In the genomic region with DNA sequence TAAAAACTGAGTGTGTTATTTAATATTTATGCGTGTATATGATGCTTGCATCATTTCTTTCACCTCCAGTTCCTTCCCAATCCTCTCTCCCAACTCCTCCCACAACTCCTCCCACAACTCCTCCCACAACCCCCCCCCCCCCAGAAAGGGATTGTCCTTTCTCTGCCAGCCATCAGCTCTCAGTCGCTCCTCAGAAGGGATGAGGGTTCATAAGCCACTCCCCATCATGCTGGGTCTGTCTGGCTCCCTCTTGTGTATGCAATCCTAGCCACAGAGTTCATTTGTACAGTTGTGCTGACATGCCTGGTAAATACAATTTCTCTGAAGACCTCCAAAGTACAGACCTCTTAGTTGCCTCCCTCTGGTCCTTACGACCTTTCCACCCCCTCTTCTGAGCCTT, we compare ENCODE assay signal across 9 mouse cellular contexts. TPM values are rescaled to one million over a fixed set of nuclear protein-coding genes. Genes with fewer than 3 reads are reported as not detected.
DNase-seq lines count a peak whose midpoint lies in the region; ATAC-seq and TF ChIP-seq lines count a peak whose summit lies in the region.
"Had no signal": no experiment of that assay in that cellular context is flagged by ENCODE, and none has a peak within 500 bp of the region (broad histone marks: within the 10 kb centered on the region; RNA-seq: fewer than 3 reads in every experiment).

No protein-coding gene starts in this region.

- 31% methylated on average over 3 of the region's 3 CpGs for WGBS in heart, postnatal 0 days
- 28% methylated on average over 3 of the region's 3 CpGs for WGBS in heart, adult 2 months
- 27% methylated on average over 3 of the region's 3 CpGs for WGBS in hindbrain, embryonic 16.5 days
- WGBS in midbrain, embryonic 16.5 days = 28% methylated on average over 3 of the region's 3 CpGs

- intact Hi-C loops in heart, adult 2 months (cut with DNase I) = no loop called here
- intact Hi-C loops in gastrocnemius, postnatal 14 days (cut with DNase I; ENCODE audit: low total_unique reads) = no loop called here

- H3K9ac ChIP-seq in heart, postnatal 0 days (replicated peaks; ENCODE audit: low read depth, low read length) = no peak overlapping the region
- no peak overlapping the region for H3K9ac ChIP-seq in heart, adult 2 months (ENCODE audit: low read depth, low read length)
- no peak overlapping the region for H3K9ac ChIP-seq in hindbrain, embryonic 16.5 days (ENCODE audit: low read depth, low read length)
- no peak overlapping the region for H3K9ac ChIP-seq in midbrain, embryonic 16.5 days (ENCODE audit: low read depth, low read length)

- H3K9me3 ChIP-seq in heart, postnatal 0 days (replicated peaks; ENCODE audit: control insufficient read depth, low read length) = no peaks in the 10 kb centered on the region
- H3K9me3 ChIP-seq in hindbrain, embryonic 16.5 days (ENCODE audit: control insufficient read depth, low read length) = no peaks in the 10 kb centered on the region
- H3K9me3 ChIP-seq in midbrain, embryonic 16.5 days (replicated peaks; ENCODE audit: control insufficient read depth, low read length, poor library complexity, severe bottlenecking) = no peaks in the 10 kb centered on the region

- TF ChIP-seq EP300 in heart, postnatal 0 days (IDR thresholded peaks at IDR 0.05; ENCODE audit: low read depth) = no peak
- no peak for TF ChIP-seq EP300 in heart, adult 2 months (IDR thresholded peaks at IDR 0.05; ENCODE audit: insufficient read depth, low read depth, low read length)

- no peaks in the 10 kb centered on the region for H3K36me3 ChIP-seq in heart, postnatal 0 days (replicated peaks; ENCODE audit: control insufficient read depth, insufficient read depth, low read length)
- H3K36me3 ChIP-seq in heart, adult 2 months (ENCODE audit: control insufficient read depth, insufficient read depth, low read length) = no peaks in the 10 kb centered on the region
- H3K36me3 ChIP-seq in hindbrain, embryonic 16.5 days (ENCODE audit: control insufficient read depth, insufficient read depth, low read length) = no peaks in the 10 kb centered on the region
- H3K36me3 ChIP-seq in midbrain, embryonic 16.5 days (ENCODE audit: control insufficient read depth, insufficient read depth, low read length) = no peaks in the 10 kb centered on the region

- H3K79me2 ChIP-seq in heart, adult 2 months (replicated peaks; ENCODE audit: control insufficient read depth, insufficient read depth, low read length) = no peaks in the 10 kb centered on the region

- no peak for TF ChIP-seq POLR2A in heart, adult 2 months (IDR thresholded peaks at IDR 0.05; ENCODE audit: insufficient read depth, low read depth, low read length)
- TF ChIP-seq POLR2A in brain, embryonic 14.5 days (IDR thresholded peaks at IDR 0.05; ENCODE audit: borderline replicate concordance, extremely low read depth, insufficient read depth, insufficient read length, poor library complexity, severe bottlenecking) = no peak

- no peaks in the 10 kb centered on the region for H3K27me3 ChIP-seq in heart, postnatal 0 days (ENCODE audit: control insufficient read depth, insufficient read depth, low read length)
- no peaks in the 10 kb centered on the region for H3K27me3 ChIP-seq in heart, adult 2 months (ENCODE audit: control insufficient read depth, insufficient read depth, low read length)
- H3K27me3 ChIP-seq in hindbrain, embryonic 16.5 days (replicated peaks; ENCODE audit: control insufficient read depth, insufficient read depth, low read length) = no peaks in the 10 kb centered on the region; the same call in 1 of the 2 replicates
- no peaks in the 10 kb centered on the region for H3K27me3 ChIP-seq in midbrain, embryonic 16.5 days (ENCODE audit: control insufficient read depth, insufficient read depth, low read depth, low read length)

- H3K4me2 ChIP-seq in heart, postnatal 0 days (ENCODE audit: low read depth, low read length) = no peak overlapping the region
- H3K4me2 ChIP-seq in hindbrain, embryonic 16.5 days (ENCODE audit: low read length) = no peak overlapping the region
- H3K4me2 ChIP-seq in midbrain, embryonic 16.5 days (ENCODE audit: low read length) = no peak overlapping the region

- peak; percentile 61 for DNase-seq in heart, postnatal 0 days (ENCODE audit: low spot score)
- DNase-seq in heart, adult 2 months = no peak
- peak; percentile 64 for DNase-seq in brain, embryonic 14.5 days (ENCODE audit: low read depth)
- no peak for DNase-seq in gastrocnemius, postnatal 14 days
- DNase-seq in thymus, postnatal 25 days = no peak
- DNase-seq in heart, adult 9 months (ENCODE audit: low spot score in 2 of 2) = no peak

- no peaks in the 10 kb centered on the region for H3K4me1 ChIP-seq in heart, postnatal 0 days (ENCODE audit: control insufficient read depth, insufficient read depth)
- no peaks in the 10 kb centered on the region for H3K4me1 ChIP-seq in heart, adult 2 months (ENCODE audit: control insufficient read depth, insufficient read depth, low read length)
- H3K4me1 ChIP-seq in hindbrain, embryonic 16.5 days (ENCODE audit: control insufficient read depth, insufficient read depth, low read depth, low read length) = no peaks in the 10 kb centered on the region
- H3K4me1 ChIP-seq in midbrain, embryonic 16.5 days (ENCODE audit: control insufficient read depth, insufficient read depth, low read length) = no peaks in the 10 kb centered on the region

- TF ChIP-seq CTCF in heart, postnatal 0 days (IDR thresholded peaks at IDR 0.05; ENCODE audit: low read depth) = peak; percentile 36
- no peak for TF ChIP-seq CTCF in heart, adult 2 months (IDR thresholded peaks at IDR 0.05)
- no peak for TF ChIP-seq CTCF in brain, embryonic 14.5 days (IDR thresholded peaks at IDR 0.05; ENCODE audit: borderline replicate concordance, extremely low read depth, insufficient read depth, insufficient read length)

- H3K27ac ChIP-seq in heart, postnatal 0 days (ENCODE audit: low read depth) = no peak overlapping the region
- no peak overlapping the region for H3K27ac ChIP-seq in heart, adult 2 months
- no peak overlapping the region for H3K27ac ChIP-seq in hindbrain, embryonic 16.5 days (ENCODE audit: low read depth, low read length)
- no peak overlapping the region for H3K27ac ChIP-seq in midbrain, embryonic 16.5 days (ENCODE audit: low read length)
- H3K27ac ChIP-seq: macrophage had no signal

- no peak overlapping the region for H3K4me3 ChIP-seq in heart, postnatal 0 days (ENCODE audit: low read depth, low read length)
- H3K4me3 ChIP-seq in heart, adult 2 months = no peak overlapping the region
- H3K4me3 ChIP-seq in hindbrain, embryonic 16.5 days (ENCODE audit: low read length) = no peak overlapping the region
- no peak overlapping the region for H3K4me3 ChIP-seq in midbrain, embryonic 16.5 days (ENCODE audit: low read depth, low read length)

- ATAC-seq in heart, postnatal 0 days (ENCODE audit: insufficient read depth, low read depth) = peak; percentile 71
- peak; percentile 73 for ATAC-seq in hindbrain, embryonic 16.5 days
- peak; percentile 83 for ATAC-seq in midbrain, embryonic 16.5 days

RNA-seq across cellular contexts. Expression of gene Spata31d1d, which starts 3.6 kb away (rescaled TPM):
- total RNA-seq in heart, postnatal 0 days (2014; rRNA removed; ENCODE audit: low replicate concordance) = not detected in 2 replicates
- polyA plus RNA-seq in heart, postnatal 0 days (2015; fragmentation: Nextera tagmentation; extraction: Ambion mirVana) = not detected in 2 replicates
- total RNA-seq in heart, adult 2 months (2021) = not detected
- polyA plus RNA-seq in heart, adult 2 months (2012; rRNA removed) = 0.04 and 0.06 TPM in 2 replicates
- 0.04 TPM in 1 of 2 replicates, not detected in the other for polyA plus RNA-seq in brain, embryonic 14.5 days (2012; rRNA removed)
- not detected in 2 replicates for polyA plus RNA-seq in hindbrain, embryonic 16.5 days (2015; fragmentation: Nextera tagmentation; extraction: Ambion mirVana)
- not detected in 2 replicates for polyA plus RNA-seq in midbrain, embryonic 16.5 days (2015; fragmentation: Nextera tagmentation; extraction: Ambion mirVana)
- not detected for total RNA-seq in gastrocnemius, postnatal 14 days (2021)
- polyA plus RNA-seq: macrophage had no signal

RNA-seq across cellular contexts. Expression of gene 1700014D04Rik, which starts 11.4 kb away (rescaled TPM):
- total RNA-seq in heart, postnatal 0 days (2014; rRNA removed; ENCODE audit: low replicate concordance) = not detected in 2 replicates
- polyA plus RNA-seq in heart, postnatal 0 days (2015; fragmentation: Nextera tagmentation; extraction: Ambion mirVana) = 0.18 TPM in 1 of 2 replicates, not detected in the other
- not detected for total RNA-seq in heart, adult 2 months (2021)
- 0.09 TPM in 1 of 2 replicates, not detected in the other for polyA plus RNA-seq in heart, adult 2 months (2012; rRNA removed)
- polyA plus RNA-seq in brain, embryonic 14.5 days (2012; rRNA removed) = 0.13 and 0.18 TPM in 2 replicates
- polyA plus RNA-seq in hindbrain, embryonic 16.5 days (2015; fragmentation: Nextera tagmentation; extraction: Ambion mirVana) = 0.07 and 0.19 TPM in 2 replicates
- polyA plus RNA-seq in midbrain, embryonic 16.5 days (2015; fragmentation: Nextera tagmentation; extraction: Ambion mirVana) = 0.24 and 0.52 TPM in 2 replicates
- total RNA-seq in gastrocnemius, postnatal 14 days (2021) = not detected
- polyA plus RNA-seq: macrophage had no signal

RNA-seq across cellular contexts. Expression of gene Spata31d1b, which starts 23.1 kb away (rescaled TPM):
- not detected in 2 replicates for total RNA-seq in heart, postnatal 0 days (2014; rRNA removed; ENCODE audit: low replicate concordance)
- polyA plus RNA-seq in heart, postnatal 0 days (2015; fragmentation: Nextera tagmentation; extraction: Ambion mirVana) = not detected in 2 replicates
- total RNA-seq in heart, adult 2 months (2021) = not detected
- polyA plus RNA-seq in heart, adult 2 months (2012; rRNA removed) = 0.03 and 0.04 TPM in 2 replicates
- 0.01 and 0.03 TPM in 2 replicates for polyA plus RNA-seq in brain, embryonic 14.5 days (2012; rRNA removed)
- polyA plus RNA-seq in hindbrain, embryonic 16.5 days (2015; fragmentation: Nextera tagmentation; extraction: Ambion mirVana) = 0.04 TPM in 1 of 2 replicates, not detected in the other
- not detected in 2 replicates for polyA plus RNA-seq in midbrain, embryonic 16.5 days (2015; fragmentation: Nextera tagmentation; extraction: Ambion mirVana)
- total RNA-seq in gastrocnemius, postnatal 14 days (2021) = not detected
- polyA plus RNA-seq: macrophage had no signal

RNA-seq across cellular contexts. Expression of gene Spata31d1a, which starts 25.1 kb away (rescaled TPM):
- total RNA-seq in heart, postnatal 0 days (2014; rRNA removed; ENCODE audit: low replicate concordance) = not detected in 2 replicates
- not detected in 2 replicates for polyA plus RNA-seq in heart, postnatal 0 days (2015; fragmentation: Nextera tagmentation; extraction: Ambion mirVana)
- total RNA-seq in heart, adult 2 months (2021) = not detected
- polyA plus RNA-seq in heart, adult 2 months (2012; rRNA removed) = 0.09 and 0.14 TPM in 2 replicates
- 0.01 and 0.04 TPM in 2 replicates for polyA plus RNA-seq in brain, embryonic 14.5 days (2012; rRNA removed)
- 0.12 TPM in 1 of 2 replicates, not detected in the other for polyA plus RNA-seq in hindbrain, embryonic 16.5 days (2015; fragmentation: Nextera tagmentation; extraction: Ambion mirVana)
- polyA plus RNA-seq in midbrain, embryonic 16.5 days (2015; fragmentation: Nextera tagmentation; extraction: Ambion mirVana) = 0.16 and 0.30 TPM in 2 replicates
- not detected for total RNA-seq in gastrocnemius, postnatal 14 days (2021)
- polyA plus RNA-seq: macrophage had no signal

RNA-seq across cellular contexts. Expression of gene Isca1, which starts 34.4 kb away (rescaled TPM):
- 187 and 193 TPM in 2 replicates for total RNA-seq in heart, postnatal 0 days (2014; rRNA removed; ENCODE audit: low replicate concordance)
- 259 and 270 TPM in 2 replicates for polyA plus RNA-seq in heart, postnatal 0 days (2015; fragmentation: Nextera tagmentation; extraction: Ambion mirVana)
- total RNA-seq in heart, adult 2 months (2021) = 100 to 1,000 TPM; 233 to 239 TPM
- polyA plus RNA-seq in heart, adult 2 months (2012; rRNA removed) = 326 and 509 TPM in 2 replicates
- polyA plus RNA-seq in brain, embryonic 14.5 days (2012; rRNA removed) = 130 and 135 TPM in 2 replicates
- polyA plus RNA-seq in hindbrain, embryonic 16.5 days (2015; fragmentation: Nextera tagmentation; extraction: Ambion mirVana) = 168 and 172 TPM in 2 replicates
- 164 and 165 TPM in 2 replicates for polyA plus RNA-seq in midbrain, embryonic 16.5 days (2015; fragmentation: Nextera tagmentation; extraction: Ambion mirVana)
- 100 to 1,000 TPM; 107 to 121 TPM for total RNA-seq in gastrocnemius, postnatal 14 days (2021)

Comparison
In these comparisons a context has a peak if more than half of its experiments do, and no peak if none do; other contexts are left out.
1. DNase-seq: peak in heart, postnatal 0 days (single experiment) and brain, embryonic 14.5 days (single experiment); none in heart, adult 2 months (0 of 2), gastrocnemius, postnatal 14 days (single experiment), thymus, postnatal 25 days (single experiment) and heart, adult 9 months (0 of 2).
2. Peak in every context shown above with its lines, with median percentiles within 50 percentile points of each other: ATAC-seq.